Mouse (Mus musculus): ENCODE results near the gene Sipa1l2. TPM values are rescaled to one million over a fixed set of nuclear protein-coding genes. Genes with fewer than 3 reads are reported as not detected.

Sipa1l2 gene
- polyA plus RNA-seq, 1 experiment = 8.1 TPM

DNA sequence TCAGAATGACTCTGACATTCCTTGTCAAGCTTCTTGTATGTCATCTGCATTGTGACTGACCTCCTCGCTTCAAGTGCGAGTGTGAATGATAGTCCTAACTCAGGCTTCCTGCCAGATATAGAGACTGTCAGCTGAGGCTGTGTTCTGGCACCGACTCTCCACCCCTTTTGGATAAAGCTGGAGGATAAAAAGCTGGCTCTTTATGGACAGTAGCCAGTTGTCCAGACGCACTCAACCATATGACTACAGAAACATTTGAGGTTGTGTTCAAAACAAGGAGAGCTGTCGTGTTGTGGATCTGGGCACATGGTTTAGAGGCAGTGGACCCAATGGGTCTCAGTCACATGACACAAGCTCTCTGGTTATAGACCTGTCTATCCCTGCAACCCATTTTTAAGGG, 180.3 kb downstream of the Sipa1l2 start:
- H3K27ac ChIP-seq (ENCODE audit: insufficient read depth, low read depth, low read length) = peak overlapping the region; percentile 37; the same call in 1 of the 2 replicates
- H3K4me3 ChIP-seq (ENCODE audit: insufficient read depth, low read depth, low read length) = no peak overlapping the region
- WGBS = 32% methylated on average over 5 of the region's 5 CpGs
- H3K4me1 ChIP-seq (ENCODE audit: control insufficient read depth, insufficient read depth, low read length) = peaks cover 7% of the 10 kb centered on the region; the same call in 1 of the 2 replicates
- peak; percentile 87 for DNase-seq
- TF ChIP-seq POLR2A (IDR thresholded peaks at IDR 0.05; ENCODE audit: low read depth, low read length) (no peak), CTCF (conservative IDR thresholded peaks at IDR 0.05; ENCODE audit: insufficient read depth, insufficient read length, low read depth, low read length) (no peak)
- H3K27me3 ChIP-seq (replicated peaks; ENCODE audit: control insufficient read depth, insufficient read depth, low read length) = no peaks in the 10 kb centered on the region
- H3K36me3 ChIP-seq (ENCODE audit: control insufficient read depth, insufficient read depth, low read length) = no peaks in the 10 kb centered on the region

DNA sequence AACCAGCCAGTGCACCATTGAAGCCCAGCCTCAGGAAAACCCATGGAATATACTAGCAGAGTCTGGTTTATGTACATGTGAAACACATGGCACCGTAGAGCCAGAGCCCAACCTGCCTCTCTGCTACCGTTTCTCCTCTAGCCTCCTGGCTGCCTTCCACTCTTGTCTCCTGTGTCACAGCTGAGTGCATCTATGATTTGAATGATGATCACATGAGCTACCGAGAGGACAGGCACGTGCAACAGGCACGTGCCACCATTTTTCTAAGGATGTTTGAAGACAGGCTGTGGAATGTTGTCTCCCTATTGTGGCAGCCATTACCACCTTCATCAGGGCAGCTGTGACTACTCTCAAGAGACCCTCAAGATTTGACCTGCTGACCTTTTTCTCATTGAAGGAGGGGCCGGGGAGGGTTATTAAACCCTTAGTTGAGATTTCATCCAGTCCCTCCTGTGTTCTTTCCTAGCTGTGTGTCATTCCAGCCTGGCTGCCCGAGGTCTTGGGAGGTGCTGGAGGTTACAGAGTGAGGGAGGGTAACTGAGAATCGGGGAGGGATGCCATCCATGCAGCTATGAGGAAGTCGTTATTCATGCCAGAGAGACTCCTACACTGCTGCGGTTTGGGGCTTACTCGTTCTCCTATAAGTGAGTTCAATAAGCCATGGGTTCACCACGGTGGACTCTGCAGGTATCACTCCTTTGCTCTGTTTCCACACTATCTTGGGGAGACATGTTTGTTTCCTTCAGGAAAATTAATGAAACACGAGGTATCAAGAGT, 181.0 kb downstream of the Sipa1l2 start:
- no peak overlapping the region; the same call in 1 of the 2 replicates for H3K27ac ChIP-seq (ENCODE audit: insufficient read depth, low read depth, low read length)
- DNase-seq = peak; percentile 73
- TF ChIP-seq CTCF (conservative IDR thresholded peaks at IDR 0.05; ENCODE audit: insufficient read depth, insufficient read length, low read depth, low read length) (no peak), POLR2A (IDR thresholded peaks at IDR 0.05; ENCODE audit: low read depth, low read length) (no peak)
- H3K27me3 ChIP-seq (replicated peaks; ENCODE audit: control insufficient read depth, insufficient read depth, low read length) = no peaks in the 10 kb centered on the region
- H3K36me3 ChIP-seq (ENCODE audit: control insufficient read depth, insufficient read depth, low read length) = no peaks in the 10 kb centered on the region
- H3K4me3 ChIP-seq (ENCODE audit: insufficient read depth, low read depth, low read length) = no peak overlapping the region
- peaks cover 7% of the 10 kb centered on the region; the same call in 1 of the 2 replicates for H3K4me1 ChIP-seq (ENCODE audit: control insufficient read depth, insufficient read depth, low read length)
- WGBS = 22% methylated on average over 13 of the region's 13 CpGs

DNA sequence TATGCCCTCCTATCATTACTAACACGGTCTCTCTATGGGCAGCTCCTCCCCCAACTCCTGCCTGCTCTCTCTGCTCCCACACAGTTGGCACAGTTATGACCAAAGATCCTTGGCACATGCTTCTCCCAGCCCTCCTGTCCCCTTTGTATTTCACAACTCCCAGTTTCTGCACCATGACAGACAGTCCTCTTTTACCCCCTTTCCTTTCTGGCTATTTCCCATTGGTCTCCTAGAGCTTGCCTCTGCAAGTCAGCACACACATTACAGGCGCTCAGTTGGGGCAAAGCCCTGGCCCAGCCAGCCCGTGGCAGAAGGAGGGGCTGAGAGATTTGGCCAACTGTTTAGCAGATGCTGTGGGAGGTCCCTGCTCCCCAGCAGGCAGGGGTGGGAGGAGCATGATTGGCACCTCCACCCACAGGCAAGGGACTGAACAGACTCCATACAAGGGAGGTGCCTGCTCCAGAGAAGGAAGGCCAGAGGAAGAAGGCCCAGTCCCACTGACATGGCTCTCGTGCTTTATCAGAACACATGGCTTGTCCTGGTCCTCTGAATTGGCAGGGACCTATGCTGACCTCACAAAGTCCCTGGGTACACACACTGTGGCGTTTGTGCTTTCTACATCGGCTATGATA, 184.0 kb downstream of the Sipa1l2 start:
- no peaks in the 10 kb centered on the region for H3K36me3 ChIP-seq (ENCODE audit: control insufficient read depth, insufficient read depth, low read length)
- peak; percentile 30 for DNase-seq
- no peak for TF ChIP-seq POLR2A (IDR thresholded peaks at IDR 0.05; ENCODE audit: low read depth, low read length)
- TF ChIP-seq CTCF (conservative IDR thresholded peaks at IDR 0.05; ENCODE audit: insufficient read depth, insufficient read length, low read depth, low read length) = no peak
- no peaks in the 10 kb centered on the region for H3K27me3 ChIP-seq (replicated peaks; ENCODE audit: control insufficient read depth, insufficient read depth, low read length)
- peaks cover 7% of the 10 kb centered on the region; the same call in 1 of the 2 replicates for H3K4me1 ChIP-seq (ENCODE audit: control insufficient read depth, insufficient read depth, low read length)
- H3K4me3 ChIP-seq (ENCODE audit: insufficient read depth, low read depth, low read length) = no peak overlapping the region
- H3K27ac ChIP-seq (ENCODE audit: insufficient read depth, low read depth, low read length) = no peak overlapping the region
- 53% methylated on average over 6 of the region's 6 CpGs for WGBS

DNA sequence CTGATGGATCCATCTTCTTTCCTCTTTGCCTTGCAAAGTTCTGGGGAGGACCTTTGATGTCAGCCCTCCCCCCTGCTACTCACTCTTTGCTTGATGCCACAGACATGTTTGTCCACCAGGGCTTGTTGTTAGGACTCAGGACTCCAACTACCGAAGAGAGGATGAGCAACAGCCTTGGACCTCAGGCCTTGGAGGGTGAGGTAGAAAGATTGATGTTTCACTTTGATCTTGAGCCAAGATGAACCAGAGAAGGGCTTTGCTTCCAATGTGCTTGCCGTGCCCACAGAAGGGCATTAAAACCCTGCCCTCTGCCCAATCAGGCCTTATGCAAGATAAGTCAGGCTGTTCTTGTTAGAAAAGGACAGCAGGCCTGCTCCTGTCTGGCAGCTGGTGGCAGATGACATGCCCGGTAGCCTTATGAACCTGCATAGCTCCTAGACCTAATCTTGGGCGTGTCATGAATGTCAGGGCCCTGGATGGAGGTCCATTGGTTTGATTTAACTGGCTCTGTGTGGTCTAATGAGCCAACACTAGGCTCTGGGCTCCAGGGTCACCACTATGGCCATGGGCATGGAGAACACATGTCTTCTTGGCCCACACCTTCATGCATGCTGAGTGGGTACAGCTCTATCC, 184.9 kb downstream of the Sipa1l2 start:
- 93% methylated on average over 4 of the region's 4 CpGs for WGBS
- H3K27ac ChIP-seq (ENCODE audit: insufficient read depth, low read depth, low read length) = no peak overlapping the region
- TF ChIP-seq CTCF (conservative IDR thresholded peaks at IDR 0.05; ENCODE audit: insufficient read depth, insufficient read length, low read depth, low read length) (no peak), POLR2A (IDR thresholded peaks at IDR 0.05; ENCODE audit: low read depth, low read length) (no peak)
- no peaks in the 10 kb centered on the region for H3K27me3 ChIP-seq (replicated peaks; ENCODE audit: control insufficient read depth, insufficient read depth, low read length)
- H3K4me3 ChIP-seq (ENCODE audit: insufficient read depth, low read depth, low read length) = no peak overlapping the region
- peaks cover 5% of the 10 kb centered on the region; the same call in 1 of the 2 replicates for H3K4me1 ChIP-seq (ENCODE audit: control insufficient read depth, insufficient read depth, low read length)
- no peak for DNase-seq
- H3K36me3 ChIP-seq (ENCODE audit: control insufficient read depth, insufficient read depth, low read length) = no peaks in the 10 kb centered on the region

DNA sequence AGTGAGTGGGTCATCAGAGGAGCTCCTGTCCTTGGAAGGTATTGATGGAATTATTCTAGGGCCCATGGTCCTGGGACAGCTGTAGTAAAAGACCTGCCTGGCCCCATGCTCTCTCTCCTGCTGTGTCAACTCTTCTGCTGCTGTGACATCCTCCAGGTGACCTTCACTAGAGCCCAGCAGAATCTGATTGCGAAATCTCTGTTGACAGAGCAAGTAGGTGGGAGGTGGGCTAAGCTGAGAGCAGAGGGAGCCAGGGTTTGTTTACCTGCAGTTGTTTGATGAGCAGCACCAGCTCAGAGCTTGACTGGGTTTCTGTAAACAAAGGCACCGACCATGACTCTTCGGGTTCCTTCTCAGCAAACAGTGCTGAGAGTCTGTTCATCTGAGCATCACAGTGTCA, 187.9 kb downstream of the Sipa1l2 start:
- no peak overlapping the region for H3K4me3 ChIP-seq (ENCODE audit: insufficient read depth, low read depth, low read length)
- WGBS = 56% methylated on average over 3 of the region's 3 CpGs
- H3K36me3 ChIP-seq (ENCODE audit: control insufficient read depth, insufficient read depth, low read length) = no peaks in the 10 kb centered on the region
- no peaks in the 10 kb centered on the region for H3K4me1 ChIP-seq (ENCODE audit: control insufficient read depth, insufficient read depth, low read length)
- no peaks in the 10 kb centered on the region for H3K27me3 ChIP-seq (replicated peaks; ENCODE audit: control insufficient read depth, insufficient read depth, low read length)
- H3K27ac ChIP-seq (ENCODE audit: insufficient read depth, low read depth, low read length) = no peak overlapping the region
- no peak for DNase-seq
- TF ChIP-seq CTCF (conservative IDR thresholded peaks at IDR 0.05; ENCODE audit: insufficient read depth, insufficient read length, low read depth, low read length) (no peak), POLR2A (IDR thresholded peaks at IDR 0.05; ENCODE audit: low read depth, low read length) (no peak)

DNA sequence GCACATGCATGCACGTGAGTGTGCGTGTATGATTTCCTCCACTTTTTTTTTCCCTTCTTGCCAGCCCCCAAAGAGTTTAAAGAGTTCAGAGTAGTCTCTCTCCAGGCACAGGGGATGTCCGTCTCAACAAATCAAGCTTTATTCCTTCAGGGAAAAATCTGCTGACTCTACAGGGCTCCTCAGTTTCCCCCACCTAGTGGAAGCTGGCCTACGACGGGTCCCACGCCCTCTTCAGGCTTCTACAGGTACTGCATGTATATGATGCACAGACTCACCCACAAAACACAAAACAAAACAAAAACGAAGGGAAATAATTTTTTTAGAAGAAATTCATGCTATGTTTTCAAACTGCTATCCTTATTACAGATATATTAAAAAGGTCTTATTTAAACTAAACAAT, 189.7 kb downstream of the Sipa1l2 start:
- Histone ChIP-seq H3K36me3 (ENCODE audit: control insufficient read depth, insufficient read depth, low read length) (no peaks in the 10 kb centered on the region), H3K27me3 (replicated peaks; ENCODE audit: control insufficient read depth, insufficient read depth, low read length) (no peaks in the 10 kb centered on the region), H3K4me1 (ENCODE audit: control insufficient read depth, insufficient read depth, low read length) (no peaks in the 10 kb centered on the region), H3K4me3 (ENCODE audit: insufficient read depth, low read depth, low read length) (no peak overlapping the region), H3K27ac (ENCODE audit: insufficient read depth, low read depth, low read length) (no peak overlapping the region)
- DNase-seq = no peak
- TF ChIP-seq POLR2A (IDR thresholded peaks at IDR 0.05; ENCODE audit: low read depth, low read length) (no peak), CTCF (conservative IDR thresholded peaks at IDR 0.05; ENCODE audit: insufficient read depth, insufficient read length, low read depth, low read length) (0 out of 2 replicates have a peak, but pooled peaks have one; percentile 9)
- 56% methylated on average over 7 of the region's 7 CpGs for WGBS

DNA sequence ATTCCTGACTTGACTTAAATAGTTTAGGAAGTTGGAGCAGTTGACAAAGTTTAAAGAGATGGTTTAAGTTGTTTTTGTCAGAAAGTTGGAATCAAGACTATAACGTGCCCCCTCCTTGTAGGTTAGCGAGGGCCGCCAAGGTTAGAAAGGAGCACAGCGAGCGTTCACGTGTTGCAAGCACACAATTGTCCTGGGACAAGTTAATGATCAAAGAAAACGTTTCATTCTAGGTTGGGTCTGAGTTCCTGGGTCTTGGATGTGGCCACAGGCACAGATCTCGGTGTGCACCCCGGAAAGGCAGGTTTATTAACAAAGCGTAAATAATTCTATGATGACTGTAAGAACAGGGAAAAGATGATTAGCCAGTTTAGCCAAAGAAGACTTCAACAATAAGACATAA, 190.5 kb downstream of the Sipa1l2 start:
- Histone ChIP-seq H3K36me3 (ENCODE audit: control insufficient read depth, insufficient read depth, low read length) (no peaks in the 10 kb centered on the region), H3K27me3 (replicated peaks; ENCODE audit: control insufficient read depth, insufficient read depth, low read length) (no peaks in the 10 kb centered on the region), H3K4me3 (ENCODE audit: insufficient read depth, low read depth, low read length) (no peak overlapping the region), H3K27ac (ENCODE audit: insufficient read depth, low read depth, low read length) (no peak overlapping the region), H3K4me1 (ENCODE audit: control insufficient read depth, insufficient read depth, low read length) (no peaks in the 10 kb centered on the region)
- 40% methylated on average over 10 of the region's 10 CpGs for WGBS
- peak; percentile 58 for DNase-seq
- TF ChIP-seq CTCF (conservative IDR thresholded peaks at IDR 0.05; ENCODE audit: insufficient read depth, insufficient read length, low read depth, low read length) (no peak), POLR2A (IDR thresholded peaks at IDR 0.05; ENCODE audit: low read depth, low read length) (no peak)
